Mouse (Mus musculus): ENCODE measurements at regions not wholly inside any gene's neighbourhood (a gene's known extent, or its start where the extent isn't known, plus 50 kb on each side); places are given as distances from the start of the nearest gene placed in this dataset.

DNA sequence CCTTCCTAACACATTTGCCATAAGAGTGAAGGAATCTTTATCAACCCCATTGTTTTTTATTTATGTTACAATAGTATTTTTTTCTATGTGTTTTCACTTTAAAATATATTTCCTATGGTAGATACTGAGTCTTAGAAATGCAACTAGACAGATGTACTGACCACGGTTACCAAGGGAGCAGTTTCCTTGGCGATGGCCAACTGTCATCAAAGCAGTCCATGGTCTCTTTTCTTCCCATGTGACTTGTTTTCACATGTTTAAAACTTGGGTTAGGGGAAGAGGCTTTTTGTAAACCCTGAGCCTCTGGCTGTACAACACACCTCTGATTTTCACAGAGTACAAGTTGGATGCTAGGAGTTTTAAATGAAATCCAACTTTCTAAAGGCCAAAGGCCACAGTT is 411.9 kb upstream of the Gm765 start:
- DNase-seq (ENCODE audit: low spot score) = no peak

DNA sequence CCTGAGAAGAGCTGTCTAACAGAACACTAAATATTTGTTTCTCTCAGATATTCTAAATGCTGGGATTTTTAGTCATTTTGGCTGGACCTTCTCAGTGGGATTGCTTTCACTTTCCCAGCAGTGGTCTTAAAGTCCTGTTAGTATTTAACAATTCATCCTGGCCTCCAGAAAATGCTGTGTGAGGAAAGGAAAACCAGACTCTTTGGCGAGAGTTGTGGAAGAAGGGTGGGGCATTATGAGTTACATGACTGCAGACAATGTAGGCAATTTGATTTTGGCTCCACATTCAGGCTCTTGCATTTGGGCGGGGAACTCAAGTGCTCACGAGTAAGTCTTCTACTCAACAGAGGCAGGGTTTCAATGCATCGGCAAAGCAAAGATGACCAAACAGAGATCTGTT is 406.1 kb upstream of the Gm765 start:
- DNase-seq (ENCODE audit: low spot score) = no peak

DNA sequence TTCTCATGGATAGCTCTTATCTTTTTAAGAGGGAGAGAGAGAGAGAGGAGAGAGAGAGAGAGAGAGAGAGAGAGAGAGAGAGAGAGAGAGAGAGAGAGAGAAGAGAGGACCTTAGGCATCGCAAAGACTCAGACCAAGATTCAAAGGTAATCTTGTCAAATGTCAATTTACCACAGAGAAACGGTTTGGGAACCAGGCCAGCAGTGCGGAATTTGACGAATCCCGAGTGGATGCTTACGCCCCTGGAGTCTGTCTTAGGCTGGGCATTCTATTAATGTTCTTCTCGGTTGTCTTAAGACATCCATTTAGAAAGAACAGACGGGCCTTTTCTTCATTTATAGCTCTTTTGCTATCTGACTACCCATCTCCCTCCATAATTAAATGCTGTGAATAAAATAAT is 404.4 kb upstream of the Gm765 start:
- no peak for DNase-seq (ENCODE audit: low spot score)

DNA sequence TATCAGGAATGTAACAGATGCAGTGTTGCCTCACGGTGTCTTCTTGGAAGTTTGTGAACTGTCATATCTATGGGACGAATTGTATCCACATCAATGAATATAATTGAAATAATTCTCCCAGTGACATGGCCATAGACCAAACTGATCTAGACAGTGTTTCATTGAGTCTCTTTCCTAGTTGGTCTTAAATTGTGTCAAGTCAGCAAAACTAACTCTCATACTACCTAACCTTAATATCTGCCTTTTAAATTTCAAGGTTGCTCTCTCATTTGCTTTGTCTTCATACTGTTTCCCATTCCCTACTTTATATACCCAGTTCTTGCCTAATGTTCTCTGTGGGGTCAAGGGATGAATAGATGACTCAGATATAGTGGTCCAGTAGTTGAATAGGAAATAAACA is 397.9 kb upstream of the Gm765 start:
- no peak for DNase-seq (ENCODE audit: low spot score)

DNA sequence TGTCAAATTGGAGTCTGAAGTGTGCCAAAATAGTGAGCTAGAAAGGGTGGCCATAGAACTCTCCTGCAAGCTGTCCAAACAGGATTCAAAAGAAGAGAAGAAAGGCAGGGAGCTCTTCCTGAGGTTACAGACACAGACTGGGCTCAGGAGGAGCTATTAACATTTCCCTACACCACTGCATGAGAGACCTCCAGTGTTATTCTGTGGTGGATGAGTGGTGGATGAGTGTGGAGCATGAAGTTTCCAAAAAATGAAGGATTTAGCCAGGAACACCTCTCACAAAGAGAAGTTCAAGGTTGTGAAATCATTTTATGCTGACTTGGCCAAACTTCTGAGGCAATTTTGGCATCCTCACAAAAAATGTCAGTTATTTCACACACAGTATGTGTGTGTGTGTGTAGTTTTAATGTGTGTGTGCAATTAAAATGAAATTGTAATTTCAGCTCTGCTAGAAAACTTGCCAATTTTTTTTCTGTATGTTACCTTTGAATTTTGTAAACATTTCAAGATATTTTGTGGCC is 388.5 kb upstream of the Gm765 start:
- DNase-seq (ENCODE audit: low spot score) = no peak

DNA sequence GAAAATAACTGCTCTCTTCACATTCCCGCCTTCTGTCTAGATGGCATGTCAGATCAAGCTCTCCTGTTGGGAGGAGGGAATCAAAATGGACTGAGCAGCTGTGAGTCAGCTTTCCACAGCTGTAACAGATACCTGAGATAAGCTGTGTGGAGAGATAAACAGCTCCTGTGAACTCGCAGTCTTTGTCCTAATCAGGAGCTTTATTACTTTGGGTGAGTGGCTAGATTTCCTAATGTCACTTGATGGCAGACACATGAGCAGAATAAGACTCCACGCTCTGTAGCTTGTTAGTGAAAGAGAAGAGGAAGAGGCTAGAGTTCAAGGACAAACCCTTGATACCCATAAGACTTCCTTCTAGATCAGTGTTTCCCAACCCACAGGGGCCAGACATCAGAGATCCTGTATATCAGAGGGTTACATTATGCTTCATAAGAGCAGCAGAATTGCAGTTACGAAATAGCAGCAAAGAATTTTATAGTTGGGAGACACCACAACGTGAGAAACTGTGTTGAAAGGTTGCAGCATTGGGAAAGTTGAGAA is 384.1 kb upstream of the Gm765 start:
- DNase-seq (ENCODE audit: low spot score) = no peak

DNA sequence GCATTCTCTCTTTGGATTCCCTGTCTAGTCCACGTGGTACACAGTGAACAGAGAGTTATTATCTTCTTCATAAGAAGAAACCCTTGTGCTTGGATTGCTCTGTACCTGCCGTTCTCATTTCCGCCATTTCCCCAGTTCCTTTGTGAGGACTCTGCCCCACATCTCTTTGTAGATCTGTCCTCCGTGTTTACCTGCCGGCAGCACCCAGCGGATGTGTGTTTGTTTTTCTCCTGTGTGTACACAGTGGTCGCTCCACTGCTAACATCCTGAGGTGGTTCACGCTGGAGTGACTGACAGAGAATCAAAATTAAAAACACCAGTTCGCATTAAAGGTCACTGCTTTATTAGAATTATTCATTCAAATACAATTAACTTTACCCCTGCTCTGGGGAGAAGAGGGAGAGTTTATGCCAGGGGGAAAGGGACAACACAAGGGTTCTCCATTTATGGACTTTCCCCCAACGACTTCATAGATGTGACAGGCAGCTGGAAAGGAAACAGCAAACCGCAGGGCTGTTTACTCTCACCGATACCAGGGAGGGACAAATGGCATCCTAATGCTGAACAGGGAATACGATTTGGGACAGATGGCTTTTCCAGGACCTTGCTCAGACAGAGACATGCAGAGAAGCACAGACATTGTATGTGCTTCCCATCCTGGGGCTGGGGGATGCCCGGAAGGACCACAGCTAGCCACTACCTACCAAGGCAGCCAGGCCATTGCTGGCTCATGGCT is 362.5 kb upstream of the Gm765 start:
- DNase-seq (ENCODE audit: low spot score) = no peak

DNA sequence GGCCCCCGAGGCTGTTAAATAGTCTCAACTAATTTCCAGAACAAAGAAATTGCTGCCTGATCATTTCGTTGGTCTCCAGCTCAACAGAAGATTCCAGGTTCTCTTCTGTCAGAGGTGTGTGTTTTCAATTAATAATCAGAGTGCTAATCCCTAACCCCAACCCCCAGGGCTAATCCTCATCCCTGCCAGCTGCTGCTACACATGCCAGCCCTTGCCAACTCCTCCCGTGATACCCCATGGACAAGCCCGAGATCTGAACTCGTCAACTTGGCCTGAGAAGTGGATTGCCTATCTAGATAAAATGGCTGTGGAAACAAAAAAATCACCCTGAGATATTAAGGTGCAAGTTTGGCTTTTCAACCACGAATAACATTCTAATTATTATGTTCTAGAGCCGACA is 355.0 kb upstream of the Gm765 start:
- no peak for DNase-seq (ENCODE audit: low spot score)

DNA sequence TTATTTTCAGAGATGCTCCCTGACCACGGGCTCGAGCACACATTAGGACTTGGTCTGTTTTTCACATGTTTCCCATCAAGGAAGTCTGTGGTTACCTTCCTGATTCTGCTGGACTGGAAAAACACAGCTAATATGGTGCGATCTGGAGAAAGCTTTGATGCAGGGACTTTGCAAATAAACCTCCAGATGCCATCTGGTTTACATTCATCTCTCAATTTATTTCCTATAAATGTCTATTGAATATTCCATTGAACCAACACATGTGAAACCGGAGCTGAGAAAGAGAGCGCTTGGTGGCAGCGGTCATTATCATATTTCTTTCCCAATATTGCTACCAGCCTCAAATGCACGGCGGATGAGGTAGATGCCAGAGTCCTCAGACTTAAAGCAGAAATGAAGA is 350.9 kb upstream of the Gm765 start:
- no peak for DNase-seq (ENCODE audit: low spot score)

DNA sequence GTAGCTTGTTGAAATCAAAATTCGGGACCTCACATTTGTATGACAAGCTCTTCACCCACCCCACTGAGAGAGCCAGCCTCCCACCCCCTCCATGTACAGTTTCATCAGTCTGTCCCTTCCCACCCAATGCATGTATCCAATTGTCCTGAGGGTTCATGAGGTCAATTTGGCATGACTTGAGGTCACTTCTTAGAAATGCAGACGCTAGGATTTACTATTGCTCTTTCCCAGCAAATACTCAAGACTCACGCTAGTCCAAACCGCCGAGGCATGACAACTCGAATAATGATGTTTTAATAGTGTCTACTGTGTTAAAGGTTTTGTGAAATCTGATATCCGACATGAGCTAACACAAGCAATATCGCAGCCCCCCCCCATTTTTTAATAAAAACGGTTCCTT is 347.6 kb upstream of the Gm765 start:
- no peak for DNase-seq (ENCODE audit: low spot score)

DNA sequence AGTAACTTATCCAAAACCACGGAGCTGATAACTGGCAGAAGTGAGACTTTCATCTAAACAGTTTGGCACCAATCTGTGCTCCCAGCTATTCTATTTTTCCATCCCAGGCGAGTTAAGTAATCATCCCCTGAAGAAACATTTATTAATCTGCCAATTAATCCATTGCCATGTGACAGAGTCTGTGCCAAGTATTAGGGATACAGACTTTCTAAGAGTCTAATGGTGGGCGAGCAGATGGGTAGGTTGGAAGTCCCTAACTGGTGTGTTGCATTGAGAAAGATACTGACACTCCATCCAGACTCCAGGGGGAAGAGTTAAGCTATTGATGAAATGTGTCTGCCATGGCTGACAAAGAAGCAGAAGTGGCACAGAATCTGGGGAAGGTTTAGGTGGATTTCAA is 346.8 kb upstream of the Gm765 start:
- DNase-seq (ENCODE audit: low spot score) = no peak

DNA sequence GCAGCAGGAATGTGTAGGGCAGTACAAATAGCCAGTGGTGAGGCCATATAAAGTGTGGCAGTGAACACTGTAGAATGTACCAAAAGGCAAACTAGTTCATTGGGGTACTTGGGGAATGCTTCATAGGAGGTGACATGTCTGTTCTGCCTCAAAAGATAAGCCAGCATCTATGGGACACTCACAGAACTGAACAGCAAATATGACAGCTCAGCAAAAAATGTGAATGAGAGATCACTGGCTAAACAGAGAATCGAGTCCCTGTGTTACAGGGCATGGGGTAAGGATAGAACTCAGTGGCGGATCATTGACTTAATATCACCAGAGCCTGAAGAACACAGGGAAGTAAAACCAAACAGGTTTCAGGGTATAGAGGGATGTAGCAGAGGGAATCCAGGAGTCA is 346.1 kb upstream of the Gm765 start:
- DNase-seq (ENCODE audit: low spot score) = no peak

DNA sequence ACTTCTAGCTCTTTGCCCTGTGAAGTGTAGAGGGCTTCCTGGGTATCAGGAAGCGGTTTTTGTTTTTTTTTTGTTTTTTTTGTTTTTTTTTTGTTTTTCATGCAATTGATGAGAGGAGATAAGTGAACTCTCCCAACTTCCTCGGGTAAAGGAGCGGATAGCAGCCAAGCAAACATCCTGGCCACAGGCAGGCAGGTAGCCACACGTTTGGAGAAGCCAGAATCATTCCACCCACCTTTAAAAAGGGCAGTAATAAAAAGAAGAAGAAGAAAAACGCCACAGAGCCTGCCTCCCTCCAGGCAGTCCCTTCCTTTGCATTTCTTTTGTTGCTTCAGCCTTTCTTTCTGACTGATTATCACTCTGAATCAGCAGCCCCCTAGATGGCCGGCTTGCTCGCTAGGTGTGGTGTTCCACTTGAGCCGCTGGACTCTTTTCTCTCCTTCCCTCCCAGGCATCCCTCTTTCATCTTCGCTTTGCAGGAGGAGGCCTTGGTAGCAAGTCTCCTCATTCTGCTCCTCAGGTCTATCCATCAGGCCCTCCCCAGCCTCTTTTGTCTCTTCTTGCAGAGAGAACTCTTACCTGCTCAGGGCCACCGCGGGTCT is 323.9 kb upstream of the Gm765 start:
- no peak for DNase-seq (ENCODE audit: low spot score)

DNA sequence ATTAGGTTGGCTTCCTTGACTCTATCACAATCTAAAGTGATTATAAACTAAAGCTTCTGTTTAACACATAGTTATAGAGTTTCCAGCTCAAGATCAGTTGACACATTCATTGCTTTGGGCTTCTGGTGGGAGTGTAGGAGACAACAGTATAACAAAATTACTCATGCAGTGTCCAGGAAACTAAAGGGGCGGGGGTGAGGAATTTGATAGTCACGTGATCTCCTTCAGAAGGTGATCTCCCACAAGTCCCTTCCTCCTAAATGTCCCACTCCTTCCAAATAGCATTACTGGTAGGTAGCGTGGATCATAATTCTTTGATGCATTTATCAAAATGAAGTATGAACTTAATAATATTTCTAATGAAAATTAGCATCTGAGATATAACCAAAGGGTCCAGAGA is 309.3 kb upstream of the Gm765 start:
- DNase-seq (ENCODE audit: low spot score) = no peak

DNA sequence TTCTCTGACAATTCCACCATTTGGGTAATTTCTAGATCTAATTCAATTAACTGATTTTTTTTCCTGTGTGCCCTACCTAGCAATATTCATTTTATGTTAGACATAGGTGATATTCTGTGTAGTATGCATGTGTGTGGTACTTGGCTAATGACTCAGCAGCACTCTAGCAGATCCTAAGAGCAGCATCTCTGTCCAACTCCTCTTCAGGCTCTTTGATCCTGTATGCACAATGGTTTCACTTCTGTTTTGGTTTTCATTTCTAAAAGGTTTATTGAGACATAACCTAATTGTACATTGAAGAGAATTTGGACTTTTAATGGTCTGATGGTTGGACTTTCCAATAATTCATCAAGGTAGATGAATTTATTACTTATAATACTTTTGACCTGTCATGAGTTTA is 308.8 kb upstream of the Gm765 start:
- no peak for DNase-seq (ENCODE audit: low spot score)

DNA sequence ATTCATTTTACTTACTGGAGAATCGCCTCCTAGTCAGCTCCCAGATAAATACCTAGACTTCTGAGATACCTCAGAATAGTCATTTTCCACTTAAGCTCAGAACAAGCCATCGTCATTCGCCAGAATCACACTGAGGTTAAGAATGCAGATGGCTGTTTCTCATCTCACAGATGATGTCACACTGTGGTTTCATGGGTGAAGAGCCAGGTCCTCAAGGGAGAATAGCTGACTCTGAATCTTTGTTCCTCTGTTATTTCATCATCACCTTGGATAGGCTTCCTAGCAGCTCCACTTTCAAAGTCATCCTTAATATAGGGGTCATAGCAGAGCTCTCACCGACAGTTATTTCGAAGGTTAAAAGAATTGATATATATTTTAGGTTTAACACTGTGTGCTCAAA is 297.8 kb upstream of the Gm765 start:
- no peak for DNase-seq (ENCODE audit: low spot score)

DNA sequence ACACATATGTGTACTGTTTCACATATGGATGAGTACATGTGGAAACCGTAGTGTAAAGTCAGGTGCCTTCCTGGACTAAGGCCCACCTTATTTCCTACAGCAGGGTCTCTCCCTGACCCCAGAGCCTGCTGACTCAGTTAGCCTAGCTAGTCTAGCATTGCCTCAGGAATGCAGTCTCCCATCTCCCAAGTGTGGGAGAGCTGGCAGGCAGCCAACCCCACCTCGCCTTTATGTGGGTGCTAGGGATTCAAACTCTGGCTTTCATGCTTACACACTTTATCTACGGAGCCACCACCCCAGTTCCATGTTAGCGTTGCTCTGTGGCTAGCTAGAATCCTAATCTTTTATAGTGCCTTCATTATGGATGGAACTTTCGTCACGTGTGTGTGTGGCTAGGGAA is 293.3 kb upstream of the Gm765 start:
- no peak for DNase-seq (ENCODE audit: low spot score)

DNA sequence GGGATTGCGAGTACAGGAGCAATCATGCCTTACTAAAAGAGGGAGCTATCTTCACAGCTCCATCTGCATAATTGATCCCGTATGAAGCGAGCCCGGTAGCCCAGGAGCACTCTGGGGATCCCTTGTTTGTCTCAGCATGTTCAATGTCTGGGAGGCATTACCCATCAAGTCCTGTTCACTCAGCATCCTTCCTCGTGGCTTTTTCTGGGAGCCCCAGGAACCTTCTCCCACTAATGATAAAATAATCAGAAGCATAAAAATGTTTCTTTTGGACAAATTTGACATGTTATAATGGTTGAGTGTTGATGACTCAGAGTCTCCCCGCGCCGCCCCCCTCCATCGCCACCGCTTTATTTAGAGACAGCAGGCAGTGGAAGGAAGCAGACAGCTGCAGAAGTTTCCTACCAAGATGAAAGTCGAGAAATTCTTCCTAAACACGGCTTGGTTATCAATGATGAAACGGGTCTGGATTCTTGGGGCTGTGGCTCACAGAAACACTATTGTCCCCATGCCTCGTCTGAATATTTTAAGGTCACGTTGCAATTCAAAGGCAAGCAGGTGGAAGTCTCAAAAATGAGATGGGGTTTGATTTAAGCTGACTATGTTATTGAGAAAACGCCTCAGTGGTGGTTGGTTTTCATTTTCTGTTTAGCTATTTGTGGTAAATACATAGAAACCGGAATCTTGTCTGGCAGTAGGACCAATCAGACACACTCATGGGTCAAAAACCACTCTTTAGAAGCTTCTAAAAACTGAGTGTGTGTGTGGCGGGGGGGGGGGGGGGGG is 289.9 kb upstream of the Gm765 start:
- DNase-seq (ENCODE audit: low spot score) = no peak

DNA sequence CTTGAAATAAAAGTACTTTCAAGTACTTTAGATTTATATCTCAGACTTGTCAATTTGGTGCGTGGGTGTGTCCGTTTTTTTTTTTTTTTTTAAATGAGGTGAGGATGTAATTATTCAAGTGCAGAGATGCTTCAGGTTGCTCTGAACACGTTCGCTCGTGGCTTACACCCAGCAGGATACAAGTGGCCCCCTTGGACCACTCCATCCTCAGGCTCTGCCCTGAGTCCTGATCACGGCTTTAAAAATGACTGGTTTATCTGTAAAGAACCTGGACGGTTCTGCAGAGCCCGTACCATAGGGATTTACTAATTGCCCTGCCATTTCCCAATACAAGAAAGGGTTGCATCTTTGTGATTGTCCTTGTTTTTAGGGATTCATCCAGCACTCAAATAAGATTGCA is 288.7 kb upstream of the Gm765 start:
- no peak for DNase-seq (ENCODE audit: low spot score)

DNA sequence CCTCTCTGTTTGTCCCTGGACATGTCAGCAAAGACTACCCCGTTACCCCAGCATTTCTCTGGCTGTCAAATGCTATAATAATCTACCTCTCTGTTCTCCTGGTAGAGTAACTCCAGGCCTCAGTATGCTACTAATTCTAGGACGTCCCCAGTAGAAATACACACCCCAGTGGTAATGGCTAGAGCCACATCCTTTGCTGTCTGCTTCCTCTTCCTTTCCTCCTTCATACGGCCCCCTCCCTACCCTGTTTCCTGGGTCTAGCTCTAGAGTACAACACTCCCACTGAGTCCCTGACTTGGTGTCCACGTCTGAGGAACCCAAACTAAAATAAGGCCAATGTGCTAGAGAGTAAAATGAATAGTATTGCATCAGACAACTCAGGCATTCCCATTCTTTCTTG is 287.1 kb upstream of the Gm765 start:
- DNase-seq (ENCODE audit: low spot score) = no peak

DNA sequence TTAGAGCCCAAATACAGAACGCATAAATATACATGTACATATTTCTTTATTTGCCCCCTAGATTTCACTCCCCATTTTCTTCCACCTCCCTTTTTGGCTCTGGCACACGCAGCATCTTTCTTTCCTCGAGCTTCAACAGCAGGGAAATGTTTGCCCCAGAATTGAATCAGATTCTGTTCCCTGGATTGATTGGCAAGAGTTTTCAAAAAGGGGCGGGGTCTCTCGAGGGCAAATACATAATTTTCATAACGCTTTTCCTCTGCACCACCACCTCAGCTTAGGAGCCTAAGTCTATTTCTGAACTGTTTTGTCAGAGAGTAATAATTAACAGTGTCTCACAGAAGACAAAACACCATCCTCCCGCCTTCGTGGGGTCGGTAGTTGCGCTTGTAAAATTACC is 283.9 kb upstream of the Gm765 start:
- DNase-seq (ENCODE audit: low spot score) = no peak

DNA sequence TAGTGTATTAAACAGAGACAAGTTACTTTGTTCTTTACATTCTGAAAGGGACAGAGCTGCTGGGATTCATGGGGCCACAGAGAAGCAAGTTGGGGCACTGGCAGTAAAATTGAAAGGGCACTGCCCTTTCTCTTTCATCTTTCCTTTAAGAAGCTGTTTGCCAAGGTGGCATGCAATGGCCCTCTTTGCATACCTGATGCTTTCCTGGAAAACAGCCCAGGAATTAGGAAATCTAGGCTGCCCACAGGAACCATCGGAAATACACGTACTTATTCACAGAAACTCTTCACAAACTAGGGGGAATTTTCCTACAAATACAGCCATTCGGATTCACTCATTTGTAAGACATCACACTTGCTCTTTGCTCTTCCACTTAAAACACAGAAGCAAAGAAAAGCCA is 278.3 kb upstream of the Gm765 start:
- no peak for DNase-seq (ENCODE audit: low spot score)

DNA sequence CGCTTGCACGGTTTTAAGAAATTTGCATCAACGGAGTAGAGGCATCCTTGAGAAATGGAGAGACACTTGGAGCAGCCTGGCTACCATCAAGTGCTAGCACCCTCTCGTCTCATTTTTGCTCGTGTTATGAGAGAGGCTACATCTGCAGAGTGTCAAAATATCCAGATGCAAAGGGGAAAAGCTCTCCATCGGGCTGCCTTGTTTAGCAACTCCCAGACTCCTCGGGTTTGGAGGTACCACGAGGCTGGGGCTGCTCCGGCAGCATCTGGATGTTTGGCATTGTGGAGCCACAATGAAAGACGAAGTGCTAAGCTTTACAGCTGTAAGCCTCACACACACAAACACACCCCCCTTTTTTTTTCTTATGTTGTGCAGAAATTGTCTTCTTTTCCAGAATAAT is 270.5 kb upstream of the Gm765 start:
- DNase-seq (ENCODE audit: low spot score) = no peak

All from testis, postnatal 10 days (tissue).